Mouse (Mus musculus) frontal cortex, postnatal 14 days (tissue): ENCODE measurements at regions not wholly inside any gene's neighbourhood (a gene's known extent, or its start where the extent isn't known, plus 50 kb on each side); places are given as distances from the start of the nearest gene placed in this dataset.

ENCODE experiments used
- DNase-seq, 2 experiments: peaks; one replicate each; pipeline ENCODE4 v3.0.0; 2022; ENCODE audit warnings: low spot score in 2 of 2

DNA sequence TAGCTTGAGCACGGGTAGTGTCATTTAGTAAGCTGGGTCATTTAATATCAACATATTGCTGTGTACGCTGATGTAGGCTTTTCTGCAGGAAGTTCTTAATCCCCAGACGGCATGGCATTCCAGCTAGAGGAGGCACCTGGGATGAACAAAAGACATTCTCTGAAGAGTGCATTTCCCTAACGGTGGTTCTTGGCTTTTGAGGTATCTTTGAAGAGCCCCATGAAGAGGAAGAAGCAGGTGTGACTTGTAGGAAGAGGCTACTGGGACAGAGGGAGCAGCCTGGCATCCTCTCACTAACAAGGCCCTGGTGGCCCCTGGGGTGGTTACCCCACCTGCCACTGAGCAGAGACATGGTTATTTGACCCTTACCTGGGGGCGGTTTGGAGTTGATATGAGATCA, 457.7 kb downstream of the Rnf144b start:
- DNase-seq, result no peak

DNA sequence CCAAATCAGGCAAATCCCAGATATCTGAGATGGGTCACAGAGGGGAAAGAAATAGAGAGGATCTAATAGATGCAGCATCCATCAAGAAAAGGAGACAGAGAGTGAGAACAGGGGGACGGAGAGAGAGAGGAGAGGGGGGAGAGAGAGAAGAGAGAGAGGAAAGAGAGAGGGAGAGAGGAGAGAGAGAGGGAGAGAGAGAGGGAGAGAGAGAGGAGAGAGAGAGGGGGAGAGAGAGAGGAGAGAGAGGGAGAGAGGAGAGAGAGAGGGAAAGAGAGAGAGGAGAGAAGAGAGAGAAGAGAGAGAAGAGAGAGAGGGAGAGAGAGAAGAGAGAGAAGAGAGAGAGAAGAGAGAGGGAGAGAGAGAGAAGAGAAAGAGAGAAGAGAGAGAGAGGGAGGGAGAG, 462.7 kb downstream of the Rnf144b start:
- no peak for DNase-seq

DNA sequence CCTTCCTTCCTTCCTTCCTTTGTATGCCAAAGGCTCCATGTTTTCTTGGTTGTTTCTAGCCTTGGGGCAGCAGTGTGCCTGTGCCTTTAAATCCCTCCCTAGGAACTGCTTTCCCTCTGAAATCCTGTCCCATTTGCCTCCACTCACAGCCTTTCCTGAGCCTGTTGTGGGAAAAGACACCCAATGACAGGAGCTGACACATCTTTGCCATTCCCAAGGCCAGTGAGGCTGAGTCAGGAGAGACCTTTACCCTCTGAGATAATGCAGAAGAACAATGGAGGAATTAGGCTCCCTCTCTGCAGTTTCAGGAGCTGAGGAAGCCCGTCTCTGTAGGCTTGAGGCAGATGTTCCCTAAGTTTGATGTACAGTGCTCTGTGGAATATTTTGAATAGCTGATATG, 480.2 kb downstream of the Rnf144b start:
- DNase-seq, result no peak

DNA sequence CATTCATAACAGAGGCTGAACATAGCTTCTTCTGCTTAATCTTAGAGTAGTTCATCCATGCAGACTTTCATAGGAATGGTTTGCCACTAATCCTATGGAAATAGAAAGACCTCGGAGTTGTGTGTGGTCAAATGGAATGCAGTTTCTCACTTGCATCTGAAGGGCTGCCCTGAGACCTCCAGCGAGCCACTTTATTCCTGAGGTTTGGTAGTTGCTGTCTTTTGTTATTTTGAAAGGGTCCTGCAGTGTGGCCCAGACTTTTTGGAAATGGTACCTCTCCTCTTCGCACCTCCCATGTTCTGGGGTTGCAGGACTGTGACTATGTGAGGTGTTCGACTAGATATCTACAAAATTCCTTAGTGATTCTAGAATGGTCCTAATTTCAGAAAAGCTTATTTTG, 489.0 kb downstream of the Rnf144b start:
- no peak for DNase-seq

DNA sequence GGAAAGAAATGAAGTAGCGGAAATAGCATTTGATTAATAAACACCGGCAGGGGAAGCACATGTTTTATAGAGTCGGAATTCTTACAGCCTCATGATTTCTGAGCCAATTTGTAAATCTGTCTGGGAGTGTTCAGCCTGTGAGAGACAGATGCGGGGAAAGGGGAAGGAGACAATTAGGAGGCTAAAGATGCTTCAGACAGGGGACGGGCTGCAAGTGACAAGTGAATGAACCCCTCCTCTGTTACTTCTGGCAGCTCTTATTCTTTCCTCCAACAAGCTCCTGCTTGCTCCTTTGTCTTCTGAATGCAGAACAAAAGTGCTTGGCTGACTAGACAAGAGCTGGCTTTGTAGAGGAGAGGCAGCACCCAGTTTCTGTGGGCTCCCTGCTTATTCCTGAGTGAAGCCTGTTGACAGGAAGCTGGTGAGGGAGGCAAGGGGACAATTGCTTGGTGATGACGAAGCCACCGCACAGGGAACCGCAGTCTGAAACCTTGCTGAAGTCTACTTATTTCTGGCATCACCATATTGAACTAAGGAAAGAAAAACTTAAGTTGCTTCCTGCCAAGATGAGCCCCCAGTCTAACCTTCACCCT, 514.2 kb downstream of the Rnf144b start:
- DNase-seq, result no peak

DNA sequence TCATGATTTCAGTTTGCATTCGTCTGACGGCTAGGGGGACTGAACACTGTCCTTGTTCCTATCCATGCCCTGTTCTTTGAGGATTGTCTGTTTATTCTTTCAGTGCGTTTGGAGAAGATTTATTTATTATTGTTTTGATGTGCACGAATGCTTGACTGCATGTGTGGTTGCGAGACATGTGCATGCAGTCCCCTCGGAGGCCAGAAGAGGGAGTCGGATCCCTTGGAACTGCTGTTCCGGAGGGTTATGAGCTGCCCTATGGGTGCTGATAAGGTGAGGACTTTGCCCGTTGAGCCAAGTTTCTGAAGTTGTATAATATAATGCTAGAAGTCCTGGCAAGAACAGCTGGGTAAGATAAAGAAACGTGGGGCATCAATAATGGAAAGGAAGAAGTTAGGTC, 519.9 kb downstream of the Rnf144b start:
- DNase-seq, result no peak

DNA sequence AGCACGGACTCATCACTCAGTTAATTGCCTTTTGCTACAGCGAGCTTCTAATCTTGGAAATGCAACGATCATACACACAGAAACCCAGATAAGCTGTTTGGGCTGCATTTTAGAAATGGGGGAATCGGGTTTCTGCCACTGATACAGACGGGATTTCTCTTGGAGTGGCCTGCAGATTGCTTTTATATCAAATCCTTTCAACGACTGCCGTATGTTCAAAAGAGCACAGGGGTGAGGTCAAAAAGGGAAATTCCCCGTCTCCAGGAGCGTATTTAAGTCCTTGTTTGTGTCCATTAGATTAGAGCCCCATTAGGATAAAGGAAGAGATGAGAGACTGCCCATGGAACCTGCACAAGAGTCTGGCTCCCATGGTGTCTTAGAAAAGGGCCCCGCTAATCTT, 522.6 kb downstream of the Rnf144b start:
- no peak for DNase-seq

DNA sequence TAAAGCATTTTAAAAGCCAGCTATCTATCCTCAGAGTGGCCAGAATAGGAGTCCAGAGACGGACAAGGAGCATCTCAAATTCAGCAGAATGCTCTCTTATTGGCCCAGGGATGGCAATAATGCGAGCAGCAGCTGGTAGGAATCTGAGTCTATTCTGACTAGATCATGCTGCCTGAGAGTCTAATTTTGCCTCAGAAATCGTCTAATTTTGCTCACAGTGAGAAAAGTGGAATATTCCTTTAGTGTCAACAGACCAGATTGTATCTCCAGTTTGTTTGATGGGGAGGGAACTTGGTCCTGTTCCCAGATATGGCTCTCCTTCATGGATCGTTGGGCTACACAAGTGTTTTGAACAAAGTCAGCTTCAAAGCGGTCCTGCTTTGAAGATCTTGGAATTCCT, 525.2 kb downstream of the Rnf144b start:
- peak in 1 of 2 experiments; percentile 8 for DNase-seq

DNA sequence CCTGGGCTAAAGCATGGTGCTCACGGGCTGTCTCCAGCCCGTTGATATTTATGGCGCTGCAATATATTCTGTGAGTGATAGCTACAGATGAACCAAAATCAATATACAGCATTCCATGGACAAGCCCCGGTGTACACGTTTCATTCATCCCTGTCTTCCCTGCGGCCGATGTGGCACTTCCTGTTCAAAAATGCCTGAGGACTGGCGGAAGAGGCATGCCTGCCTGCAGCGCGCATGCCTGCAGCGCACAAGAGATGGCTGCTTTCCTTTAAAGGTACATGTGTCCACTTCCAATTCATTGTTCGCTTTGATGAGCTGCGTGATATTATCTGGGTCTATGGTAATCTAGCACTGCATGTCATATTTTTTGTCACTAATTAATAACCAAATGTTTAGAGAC, 527.6 kb downstream of the Rnf144b start:
- no peak for DNase-seq

DNA sequence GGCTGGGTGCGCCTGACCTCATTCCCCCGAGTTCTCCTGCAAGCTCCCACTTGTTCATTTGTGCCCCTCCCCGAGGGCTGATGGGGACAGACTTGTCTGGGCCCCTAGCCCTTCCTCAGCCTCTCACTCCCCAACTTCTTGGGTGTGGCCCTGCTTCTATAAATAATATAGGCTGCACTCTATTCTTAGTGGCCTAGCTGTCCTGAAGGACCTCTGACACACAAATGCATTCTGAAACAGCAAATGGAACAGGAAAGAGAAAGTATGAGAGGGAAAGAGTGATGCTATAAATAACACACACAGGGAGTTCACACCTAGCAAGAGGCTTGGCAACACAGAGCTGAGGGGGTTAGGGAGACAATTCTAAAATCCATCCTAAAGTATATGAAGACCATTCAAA, 544.0 kb downstream of the Rnf144b start:
- no peak for DNase-seq

DNA sequence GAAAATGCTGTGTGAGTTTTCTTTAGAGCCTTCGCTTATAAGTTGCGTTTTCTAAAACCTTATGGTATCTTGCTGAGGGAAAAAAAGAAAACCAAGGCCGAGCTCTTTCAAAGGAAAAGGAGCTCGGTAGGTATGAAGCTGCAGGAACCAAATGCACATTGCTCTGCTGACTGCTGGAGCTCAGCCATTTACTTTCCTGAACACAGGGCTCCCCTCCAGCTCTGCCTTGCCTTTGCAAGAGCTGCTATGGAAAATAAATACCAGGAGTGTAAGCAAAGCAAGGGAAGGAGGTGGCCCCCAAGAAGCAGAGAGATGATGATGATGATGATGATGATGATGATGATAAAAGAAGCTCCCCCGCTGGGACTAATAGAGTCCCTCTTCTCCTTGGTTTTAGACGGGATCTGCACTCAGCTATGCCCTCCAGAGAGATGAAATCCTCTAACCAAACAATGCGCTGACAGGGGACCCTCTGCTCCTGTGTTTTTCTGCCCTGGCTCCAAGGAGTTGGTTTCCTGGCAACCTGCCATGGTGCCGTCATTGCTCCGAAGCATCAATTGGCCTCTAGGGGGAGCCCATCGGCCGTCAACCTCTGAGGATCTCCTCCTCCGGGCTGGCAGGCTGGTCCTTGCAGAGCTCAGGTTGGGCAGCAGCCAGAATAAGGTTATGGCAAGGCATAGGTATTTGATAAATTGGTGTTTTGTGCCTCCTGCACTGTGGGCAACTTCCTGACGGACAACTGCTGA, 544.7 kb downstream of the Rnf144b start:
- DNase-seq, result peak; percentile 75 to 85

DNA sequence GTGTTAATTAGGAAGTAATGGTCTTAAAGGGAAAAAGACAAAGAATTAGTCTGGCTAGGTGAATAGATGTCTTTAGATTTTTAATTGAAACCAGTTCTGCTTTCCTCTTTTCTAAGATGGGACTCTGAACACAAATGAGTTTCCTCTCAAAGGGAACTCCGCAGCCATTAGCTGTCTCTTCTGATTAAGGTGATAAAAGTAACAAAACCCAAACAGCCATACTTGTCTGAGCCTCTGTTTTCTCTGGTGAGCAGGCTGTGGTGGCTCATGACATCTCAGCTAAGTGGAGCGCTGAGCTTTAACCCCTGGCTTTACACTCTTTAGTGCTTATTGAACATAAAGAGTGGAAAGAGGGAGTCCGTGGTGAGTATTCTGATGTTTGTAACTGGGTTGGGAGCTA, 565.7 kb downstream of the Rnf144b start:
- no peak for DNase-seq

DNA sequence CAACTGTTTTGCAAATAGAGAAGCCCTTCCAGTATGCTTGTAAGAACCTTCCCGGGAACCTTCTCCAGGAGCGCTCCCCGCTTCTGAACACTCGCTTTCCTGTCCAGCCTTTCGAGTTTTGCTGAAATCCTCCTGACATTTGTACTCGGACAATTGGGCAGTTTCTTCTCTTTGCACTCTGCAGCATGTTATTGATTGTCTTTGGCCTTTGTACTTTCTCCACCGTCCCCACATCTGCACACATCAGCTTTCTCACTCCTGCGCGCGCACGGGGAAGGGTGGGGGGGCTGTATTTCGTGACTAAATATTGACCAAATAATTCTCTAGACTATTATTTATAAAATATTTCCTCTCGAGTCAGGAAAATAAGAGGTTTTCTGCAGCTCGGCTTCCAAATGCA, 567.2 kb upstream of the Id4 start:
- DNase-seq, result no peak

DNA sequence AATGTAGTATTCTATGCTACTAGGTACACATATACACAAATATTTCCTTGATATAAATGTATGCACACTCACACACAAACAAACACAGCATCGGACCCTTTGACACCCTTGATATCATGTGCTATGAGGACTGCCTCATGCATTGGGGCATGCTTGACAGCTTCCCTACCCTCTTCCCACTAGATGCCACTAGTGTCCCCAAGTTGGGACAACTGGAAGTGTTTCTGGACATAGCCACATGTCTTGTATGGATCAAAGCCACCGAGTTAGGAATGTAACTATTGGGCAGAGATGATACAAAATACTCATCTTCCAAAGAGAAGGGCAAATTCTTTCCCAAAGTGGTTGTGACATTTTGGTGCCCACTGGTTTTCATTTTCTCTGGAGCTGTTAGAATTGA, 565.2 kb upstream of the Id4 start:
- no peak for DNase-seq

DNA sequence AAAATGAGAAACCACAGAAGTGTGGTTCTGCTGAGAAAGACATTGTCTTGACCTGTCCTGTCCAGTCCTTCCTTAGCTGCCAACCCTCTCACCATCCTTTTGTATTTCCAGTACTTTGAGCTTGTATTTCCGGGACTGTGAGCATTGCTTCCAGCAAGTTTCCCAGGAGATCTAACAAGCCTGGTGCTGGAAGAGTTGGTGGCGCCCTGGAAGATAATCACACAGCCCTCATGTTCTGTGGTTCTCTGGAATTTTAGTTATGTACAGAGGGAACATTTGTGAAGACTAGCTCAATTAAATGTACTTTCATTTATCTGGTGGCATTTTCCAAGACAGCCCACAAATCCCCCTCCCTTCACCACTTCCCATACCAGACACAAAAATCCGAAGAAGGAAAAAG, 560.5 kb upstream of the Id4 start:
- DNase-seq, result no peak

DNA sequence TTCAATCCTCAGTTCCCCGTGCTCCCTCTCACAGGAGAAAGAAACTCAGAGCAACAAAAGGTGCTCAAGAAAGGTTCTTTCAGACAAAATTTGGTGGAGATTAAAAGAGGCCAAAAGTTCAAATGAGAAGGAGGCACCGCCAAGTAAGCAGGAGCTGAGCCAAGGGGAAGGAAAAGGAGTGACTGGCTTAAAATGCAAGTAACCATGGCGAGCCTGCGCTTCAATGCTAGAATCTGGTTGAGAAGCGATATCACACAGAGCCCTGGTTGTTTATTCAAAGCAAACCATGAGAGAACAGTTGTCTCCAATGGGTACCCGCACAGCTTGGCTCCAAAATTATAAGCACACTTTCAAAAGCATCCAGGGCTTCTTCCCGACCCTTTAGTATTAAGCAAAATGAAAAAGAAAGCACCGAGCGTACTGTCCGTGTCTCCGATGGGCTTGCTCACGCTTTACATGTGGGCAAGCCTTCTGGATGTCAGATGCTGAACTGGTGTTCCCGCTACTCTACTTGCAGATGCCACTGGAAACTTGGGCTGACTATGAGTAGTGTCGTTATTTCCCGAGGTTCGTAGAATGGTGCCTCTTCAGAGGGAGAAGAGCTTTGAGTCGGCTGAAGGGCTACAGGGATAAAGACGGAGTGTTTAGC, 552.9 kb upstream of the Id4 start:
- peak; percentile 24 to 64 for DNase-seq

DNA sequence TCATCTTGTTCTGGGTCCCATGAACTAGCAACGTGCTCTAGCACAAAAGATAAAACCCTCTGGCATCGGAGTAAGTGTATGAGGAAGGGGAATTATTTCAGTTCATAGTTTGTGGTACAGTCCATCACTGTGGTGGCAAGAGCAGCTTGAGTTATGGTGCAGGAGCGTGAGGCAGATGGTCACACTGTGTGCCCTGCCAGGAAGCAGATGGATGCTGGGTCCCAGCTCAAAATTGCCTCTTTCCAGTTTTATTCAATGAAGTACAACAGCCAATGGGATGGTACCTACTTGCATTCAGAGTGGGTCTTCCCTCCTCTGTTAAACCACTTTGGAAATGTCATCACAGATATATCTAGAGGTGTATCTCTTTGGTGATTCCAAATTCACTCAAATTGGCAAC, 551.7 kb upstream of the Id4 start:
- DNase-seq, result no peak

DNA sequence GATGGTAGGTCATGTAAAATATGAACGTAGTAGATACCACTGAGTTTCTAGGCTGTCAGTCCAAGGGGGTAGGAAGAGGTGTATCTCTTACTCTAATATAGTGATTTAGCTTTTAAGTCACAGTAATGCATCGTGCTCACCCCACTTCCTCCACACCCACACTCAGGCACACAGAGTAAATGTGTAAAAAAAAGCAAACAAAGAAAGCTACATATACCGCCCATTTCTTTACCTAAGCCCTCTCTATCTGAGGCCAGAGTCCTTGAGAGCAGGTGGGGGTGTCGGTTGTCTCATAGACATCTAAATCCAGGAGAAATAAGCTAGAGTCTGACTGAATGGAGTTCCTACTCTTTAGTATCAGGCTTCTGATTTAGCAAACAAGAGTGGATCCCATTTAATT, 548.5 kb upstream of the Id4 start:
- no peak for DNase-seq

DNA sequence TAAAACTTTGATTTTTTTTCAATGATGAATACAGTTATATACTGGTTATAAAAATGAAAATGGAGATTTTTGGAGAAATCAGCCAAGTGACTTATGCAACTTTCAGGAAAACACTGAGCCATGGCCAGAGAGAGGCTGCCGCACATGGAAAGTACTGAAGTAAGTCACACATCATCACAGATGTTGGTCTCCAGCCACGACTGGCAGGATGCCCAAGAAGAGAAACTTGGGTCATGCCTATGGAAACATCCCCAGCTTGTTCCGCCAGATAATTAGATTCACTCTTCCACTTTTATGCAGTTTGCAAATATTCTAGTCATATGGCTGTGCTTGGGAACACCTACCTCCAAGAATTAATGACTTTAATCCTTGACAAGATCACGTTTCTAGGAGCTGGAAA, 544.8 kb upstream of the Id4 start:
- DNase-seq, result no peak

DNA sequence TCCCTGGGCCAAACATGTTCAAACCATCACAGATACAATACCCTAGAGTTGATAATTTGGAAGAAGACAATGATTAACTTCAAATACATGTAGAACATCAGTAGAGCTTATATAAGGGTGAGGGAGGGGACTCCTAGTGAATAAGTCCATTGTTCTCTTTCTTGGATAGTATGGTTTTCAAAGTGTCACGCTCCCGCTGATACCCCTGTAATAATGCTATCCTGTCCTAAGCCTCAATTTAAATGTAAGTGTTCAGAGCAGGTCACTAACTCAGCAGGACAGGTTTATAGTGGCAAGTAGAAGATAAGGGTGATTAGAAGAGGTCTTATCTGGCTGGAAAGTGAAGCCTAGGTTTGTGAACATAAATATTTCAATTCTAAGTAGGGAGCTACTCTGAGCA, 540.4 kb upstream of the Id4 start:
- no peak for DNase-seq

DNA sequence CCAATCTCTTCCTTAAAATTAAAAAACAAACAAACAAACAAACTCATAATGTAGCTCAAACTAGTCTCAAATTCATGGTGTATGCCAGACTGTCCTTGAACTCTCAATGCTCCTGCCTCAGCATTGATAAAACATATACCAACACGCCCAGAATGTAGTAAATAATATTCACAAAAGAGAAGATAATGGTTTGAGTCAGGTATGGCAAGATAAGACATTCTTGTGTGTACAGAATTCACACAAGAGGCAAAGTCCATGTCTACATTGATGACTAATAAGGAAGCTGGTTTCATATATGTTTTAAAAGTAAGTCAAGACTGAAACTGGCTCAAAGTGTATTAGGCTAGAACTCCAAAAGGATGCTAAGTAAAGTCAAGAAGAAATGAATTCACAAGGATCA, 526.6 kb upstream of the Id4 start:
- DNase-seq, result no peak

DNA sequence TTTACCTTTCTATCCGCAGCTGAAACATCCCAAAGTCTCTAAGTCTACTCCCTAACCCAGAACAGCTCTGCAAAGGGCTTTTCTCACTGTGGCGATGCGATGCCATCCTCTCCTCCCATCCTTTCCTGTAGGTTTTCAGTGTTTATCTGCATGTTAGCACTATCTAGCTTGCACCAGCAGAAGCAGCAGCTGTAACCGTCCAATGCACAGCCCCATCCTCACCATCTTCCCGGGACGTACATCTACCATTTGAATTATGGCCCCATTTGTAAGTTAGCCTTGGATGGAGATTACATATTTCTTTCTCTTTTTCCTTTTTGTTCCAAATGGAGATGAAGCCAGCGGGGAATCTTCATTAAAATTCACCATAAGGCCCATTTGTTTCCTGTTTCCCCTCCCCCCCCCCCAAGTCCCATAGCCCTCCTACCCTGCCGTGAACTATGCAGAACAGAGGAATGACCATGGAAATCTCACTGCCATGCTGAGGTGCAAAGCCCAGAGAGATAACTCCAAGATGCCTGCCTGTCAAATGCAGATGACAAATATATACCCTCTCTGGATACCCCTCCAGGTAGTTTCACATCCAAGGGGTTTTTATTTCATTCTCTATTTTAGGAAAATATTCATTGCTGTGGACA, 525.5 kb upstream of the Id4 start:
- no peak for DNase-seq

DNA sequence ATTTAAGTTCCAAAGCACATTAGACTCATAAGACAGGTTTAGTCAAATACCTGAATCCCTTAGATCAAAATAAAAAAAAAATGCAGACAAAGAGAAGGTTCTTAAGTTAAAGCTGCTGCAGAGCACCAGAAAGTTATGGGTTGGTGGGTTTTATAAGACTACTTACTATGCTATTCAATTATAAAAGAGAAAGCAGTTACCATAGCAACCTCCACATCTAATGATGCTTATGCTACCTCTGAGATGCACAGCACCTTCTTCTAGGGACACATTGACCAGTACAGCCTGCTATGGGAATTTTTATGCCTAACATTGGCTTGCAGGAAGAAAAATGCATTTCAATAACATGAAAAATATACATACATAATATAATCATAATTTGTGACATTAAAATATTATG, 512.1 kb upstream of the Id4 start:
- no peak for DNase-seq
